ENCODE assay signal across 9 mouse cellular contexts in genomic region chr14:57386758-57387561, GRCm38 (mm10). TPM values are rescaled to one million over a fixed set of nuclear protein-coding genes. Genes with fewer than 3 reads are reported as not detected.
A peak's percentile ranks its signal among the peaks of the same experiment; 100 is the strongest.
DNase-seq lines count a peak whose midpoint lies in the region; ATAC-seq and TF ChIP-seq lines count a peak whose summit lies in the region.
"Had no signal": no experiment of that assay in that cellular context is flagged by ENCODE, and none has a peak within 500 bp of the region (broad histone marks: within the 10 kb centered on the region; RNA-seq: fewer than 3 reads in every experiment).

No protein-coding gene starts in this region.

- no peak overlapping the region for H3K4me3 ChIP-seq in kidney, embryonic 16.5 days (ENCODE audit: low read length)
- peak overlapping the region; percentile 45 for H3K4me3 ChIP-seq in small intestine, adult 2 months (ENCODE audit: low read depth, low read length)
- no peak overlapping the region for H3K4me3 ChIP-seq in forebrain, embryonic 15.5 days
- H3K4me3 ChIP-seq in hindbrain, embryonic 13.5 days = no peak overlapping the region
- H3K4me3 ChIP-seq: limb, embryonic 15.5 days had no signal

- no peak for ATAC-seq in kidney, embryonic 16.5 days (ENCODE audit: low FRiP score, low TSS enrichment)
- no peak for ATAC-seq in forebrain, embryonic 15.5 days (replicated peaks)
- no peak for ATAC-seq in hindbrain, embryonic 13.5 days (ENCODE audit: low FRiP score)

- 0 out of 2 replicates have a peak overlapping the region, but pooled peaks have one; percentile 4 for H3K4me2 ChIP-seq in kidney, embryonic 16.5 days (replicated peaks; ENCODE audit: low read depth, low read length)
- H3K4me2 ChIP-seq in forebrain, embryonic 15.5 days (replicated peaks) = no peak overlapping the region
- H3K4me2 ChIP-seq in hindbrain, embryonic 13.5 days = no peak overlapping the region
- H3K4me2 ChIP-seq: hindbrain, embryonic 14.5 days; limb, embryonic 15.5 days had no signal

- no peaks in the 10 kb centered on the region for H3K36me3 ChIP-seq in kidney, embryonic 16.5 days (ENCODE audit: insufficient read depth, low read length)
- H3K36me3 ChIP-seq in small intestine, adult 2 months (ENCODE audit: control insufficient read depth, insufficient read depth, low read length) = peaks cover 9% of the 10 kb centered on the region
- H3K36me3 ChIP-seq in forebrain, embryonic 15.5 days = no peaks in the 10 kb centered on the region
- no peaks in the 10 kb centered on the region for H3K36me3 ChIP-seq in hindbrain, embryonic 13.5 days
- H3K36me3 ChIP-seq: limb, embryonic 15.5 days had no signal

- no peak for TF ChIP-seq CTCF in small intestine, adult 2 months (IDR thresholded peaks at IDR 0.05; ENCODE audit: extremely low read depth, insufficient read length, insufficient replicate concordance, low read depth, low read length)

- peak; percentile 37 for DNase-seq in lung, postnatal 36 days
- DNase-seq in lung, postnatal 14 days = no peak
- DNase-seq in heart, adult 9 months (ENCODE audit: low spot score in 2 of 2) = peak; percentile 24 to 40

- H3K27ac ChIP-seq in kidney, embryonic 16.5 days (ENCODE audit: low read length) = no peak overlapping the region
- H3K27ac ChIP-seq in small intestine, adult 2 months (ENCODE audit: insufficient read depth, low read depth, low read length) = peak overlapping the region; percentile 99
- H3K27ac ChIP-seq in forebrain, embryonic 15.5 days (replicated peaks) = no peak overlapping the region
- H3K27ac ChIP-seq in hindbrain, embryonic 13.5 days = no peak overlapping the region
- H3K27ac ChIP-seq: hindbrain, embryonic 14.5 days had no signal

- H3K9me3 ChIP-seq in kidney, embryonic 16.5 days (ENCODE audit: low read length) = no peaks in the 10 kb centered on the region
- H3K9me3 ChIP-seq in forebrain, embryonic 15.5 days = no peaks in the 10 kb centered on the region
- H3K9me3 ChIP-seq in hindbrain, embryonic 13.5 days = no peaks in the 10 kb centered on the region
- H3K9me3 ChIP-seq: limb, embryonic 15.5 days had no signal

- 42% methylated on average over 14 of the region's 14 CpGs for WGBS in kidney, embryonic 16.5 days
- WGBS in small intestine, adult 2 months = 19% methylated on average over 14 of the region's 14 CpGs
- 70% methylated on average over 14 of the region's 14 CpGs for WGBS in forebrain, embryonic 15.5 days
- 75% methylated on average over 14 of the region's 14 CpGs for WGBS in hindbrain, embryonic 13.5 days

- no peak overlapping the region for H3K9ac ChIP-seq in kidney, embryonic 16.5 days (replicated peaks; ENCODE audit: low read length)
- H3K9ac ChIP-seq in forebrain, embryonic 15.5 days (replicated peaks) = no peak overlapping the region
- H3K9ac ChIP-seq in hindbrain, embryonic 13.5 days = no peak overlapping the region
- H3K9ac ChIP-seq: hindbrain, embryonic 14.5 days; limb, embryonic 15.5 days had no signal

- H3K4me1 ChIP-seq in kidney, embryonic 16.5 days (ENCODE audit: insufficient read depth, low read length) = peaks cover 10% of the 10 kb centered on the region; the same call in 1 of the 2 replicates
- H3K4me1 ChIP-seq in small intestine, adult 2 months (ENCODE audit: control insufficient read depth, insufficient read depth, insufficient read length, low read length) = peaks cover 24% of the 10 kb centered on the region
- H3K4me1 ChIP-seq in forebrain, embryonic 15.5 days = no peaks in the 10 kb centered on the region
- no peaks in the 10 kb centered on the region for H3K4me1 ChIP-seq in hindbrain, embryonic 13.5 days (replicated peaks)

- TF ChIP-seq POLR2A in small intestine, adult 2 months (IDR thresholded peaks at IDR 0.05; ENCODE audit: low read depth, low read length) = no peak

- H3K27me3 ChIP-seq in kidney, embryonic 16.5 days (ENCODE audit: insufficient read depth, low read length) = no peaks in the 10 kb centered on the region
- H3K27me3 ChIP-seq in small intestine, adult 2 months (ENCODE audit: control insufficient read depth, insufficient read depth, low read length) = no peaks in the 10 kb centered on the region
- H3K27me3 ChIP-seq in forebrain, embryonic 15.5 days = no peaks in the 10 kb centered on the region
- H3K27me3 ChIP-seq in hindbrain, embryonic 13.5 days = no peaks in the 10 kb centered on the region
- H3K27me3 ChIP-seq: limb, embryonic 15.5 days had no signal

RNA-seq across cellular contexts. Expression of gene Cryl1, which starts 11.4 kb away (rescaled TPM):
- polyA plus RNA-seq in kidney, embryonic 16.5 days (2015; fragmentation: Nextera tagmentation; extraction: Ambion mirVana) = 41.4 and 49.7 TPM in 2 replicates
- polyA plus RNA-seq in small intestine, adult 2 months (2012; rRNA removed) = 124 and 167 TPM in 2 replicates
- 6.4 and 7.3 TPM in 2 replicates for polyA plus RNA-seq in forebrain, embryonic 15.5 days (2015; fragmentation: Nextera tagmentation; extraction: Ambion mirVana)
- 9.2 and 10.8 TPM in 2 replicates for polyA plus RNA-seq in hindbrain, embryonic 13.5 days (2015; fragmentation: Nextera tagmentation; extraction: Ambion mirVana)

RNA-seq across cellular contexts. Expression of gene Ift88, which starts 36.9 kb away (rescaled TPM):
- 12.0 and 15.3 TPM in 2 replicates for polyA plus RNA-seq in kidney, embryonic 16.5 days (2015; fragmentation: Nextera tagmentation; extraction: Ambion mirVana)
- polyA plus RNA-seq in small intestine, adult 2 months (2012; rRNA removed) = 0.38 and 0.58 TPM in 2 replicates
- polyA plus RNA-seq in forebrain, embryonic 15.5 days (2015; fragmentation: Nextera tagmentation; extraction: Ambion mirVana) = 15.9 TPM in 2 replicates
- polyA plus RNA-seq in hindbrain, embryonic 13.5 days (2015; fragmentation: Nextera tagmentation; extraction: Ambion mirVana) = 21.1 and 23.1 TPM in 2 replicates
